Mouse (Mus musculus) ovary, adult 18-20 months (tissue): ENCODE measurements around the gene Kdm5b.
A peak's percentile ranks its signal among the peaks of the same experiment; 100 is the strongest.

Experiments used
- DNase-seq: peaks from one replicate; pipeline ENCODE4 v3.0.0; 2022; ENCODE audit warnings: low spot score, mixed read lengths

Kdm5b gene

DNA sequence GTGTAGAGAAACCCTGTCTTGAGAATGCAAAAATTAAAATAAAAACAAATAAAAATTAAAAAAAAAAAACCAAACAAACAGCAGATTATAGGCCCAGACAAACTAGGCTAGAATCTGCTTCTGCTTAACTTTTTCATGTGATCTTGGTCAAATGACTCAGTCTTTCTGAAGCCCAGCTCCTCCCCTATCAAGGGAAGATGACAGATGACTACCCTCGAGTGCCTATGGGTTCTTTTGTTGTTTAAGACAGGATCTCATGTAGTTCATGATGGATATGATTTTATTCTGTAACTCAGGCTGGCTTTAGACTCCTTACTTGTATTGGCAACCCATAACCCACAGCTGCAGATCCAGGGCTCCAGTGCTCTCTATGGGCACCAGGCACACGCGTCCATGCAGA, 8.1 kb upstream of the Kdm5b start:
- no peak for DNase-seq

DNA sequence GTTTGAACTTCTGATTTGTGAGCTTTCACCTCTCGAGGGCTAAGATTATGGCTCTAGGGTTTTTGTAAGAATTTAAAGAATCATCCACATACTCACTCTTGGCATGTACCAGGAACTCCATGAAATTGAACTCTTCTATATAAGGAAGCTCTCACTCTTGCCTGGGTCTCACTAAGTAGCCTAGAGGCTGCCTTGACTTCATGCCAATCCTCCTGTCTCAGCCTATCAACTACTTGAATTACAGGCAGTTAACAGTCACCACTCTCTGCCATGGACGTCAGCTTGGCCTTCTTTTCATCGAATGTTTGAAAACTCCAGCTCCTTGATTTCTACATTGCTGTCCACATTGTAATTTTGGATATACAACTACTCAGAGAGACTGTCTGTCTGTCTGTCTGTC, 7.6 kb upstream of the Kdm5b start:
- DNase-seq, result no peak

DNA sequence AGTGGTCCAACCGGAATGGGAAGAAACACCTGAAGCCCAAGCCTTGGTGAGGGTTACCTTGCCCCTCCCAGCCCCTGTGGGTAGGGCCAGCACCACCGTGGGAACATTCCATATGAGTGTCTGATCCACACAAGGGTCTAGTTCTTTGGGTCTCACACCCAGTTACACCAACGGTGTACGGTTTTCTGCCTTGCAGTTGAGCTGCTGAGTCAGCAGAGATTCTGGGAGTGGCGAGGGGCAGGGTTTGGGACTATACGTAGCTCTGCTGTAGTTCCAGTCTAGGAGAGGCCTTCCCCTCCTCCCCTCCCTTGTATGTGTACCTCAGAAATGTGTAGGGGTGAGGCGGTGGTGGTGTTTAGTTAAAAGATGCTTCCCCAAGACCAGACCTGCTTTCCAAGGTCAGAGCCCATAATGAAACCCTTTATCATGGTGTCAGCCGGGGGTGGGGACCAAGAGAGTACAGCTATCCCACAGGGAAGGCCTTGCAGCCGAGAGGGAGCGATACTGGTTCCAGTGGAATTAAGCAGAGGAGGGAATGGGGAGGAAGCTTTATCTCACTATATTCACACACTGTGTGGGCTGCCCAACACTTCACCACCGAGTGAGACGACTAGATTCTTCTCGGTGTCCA, 4.6 kb upstream of the Kdm5b start:
- peak; percentile 20 for DNase-seq

DNA sequence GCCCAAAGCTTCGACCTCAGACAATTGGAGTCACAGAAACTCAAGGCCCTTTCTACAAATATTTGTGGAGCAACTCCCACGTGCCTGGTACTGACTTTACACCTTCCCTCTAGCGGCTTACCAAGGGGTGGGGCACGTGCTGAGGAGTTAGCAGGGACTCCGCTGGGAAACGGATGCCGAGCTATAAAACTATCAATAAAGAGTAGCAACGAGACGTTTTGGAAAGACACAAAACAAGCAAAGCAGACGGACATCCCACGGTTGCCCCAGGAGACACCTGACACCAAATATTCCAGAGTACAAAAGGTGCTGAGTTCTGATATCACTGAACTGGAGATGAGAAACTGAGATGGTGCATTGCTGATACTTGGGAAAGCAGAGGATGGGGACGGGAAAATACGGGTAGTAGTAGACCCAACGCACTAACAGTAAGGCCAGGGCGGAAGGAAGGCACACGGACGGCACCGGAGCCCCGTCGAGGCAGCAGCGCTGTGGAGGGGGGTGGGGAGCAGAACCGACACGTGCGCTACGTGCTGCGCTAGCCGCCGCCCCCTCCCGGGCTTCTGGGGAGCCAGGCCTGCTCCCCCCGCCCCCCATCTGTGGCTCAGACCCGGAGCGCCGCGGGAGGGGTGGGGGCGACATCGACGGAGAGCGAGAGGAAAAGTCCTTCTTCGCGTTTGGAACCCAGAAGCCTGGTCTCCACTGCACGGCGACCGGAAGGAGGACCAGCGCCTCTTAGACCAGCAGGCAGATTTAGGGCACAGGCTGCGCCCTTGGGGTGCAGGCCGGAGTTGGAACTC, 3.9 kb upstream of the Kdm5b start:
- DNase-seq, result no peak

DNA sequence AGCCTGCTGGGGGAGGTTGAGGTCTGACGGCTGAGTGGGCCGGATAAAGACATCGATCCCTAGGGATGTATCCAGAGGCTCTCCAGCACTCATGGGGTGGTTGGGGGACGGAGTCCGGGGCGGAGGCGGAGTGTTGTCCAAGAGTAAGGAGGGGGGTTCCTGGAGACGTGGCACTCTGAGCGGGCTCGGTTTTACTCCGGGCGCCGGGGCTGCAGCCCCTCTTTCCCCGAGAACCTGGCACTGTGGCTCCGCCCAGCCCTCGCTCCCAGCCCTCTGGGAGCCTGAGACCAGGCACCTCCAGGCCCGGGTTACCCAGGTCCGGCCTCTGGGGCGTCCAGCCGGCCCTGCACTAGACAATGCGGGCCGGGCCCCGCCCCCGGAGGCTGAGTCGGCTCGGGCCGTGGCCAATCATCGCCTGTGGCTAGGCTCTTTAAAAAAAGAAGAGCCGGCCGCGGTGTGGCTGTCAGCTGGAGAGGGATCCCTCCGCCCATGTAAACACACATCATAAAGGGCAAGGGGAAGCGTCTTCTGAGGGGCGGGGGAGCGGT, 3.2 kb upstream of the Kdm5b start:
- peak; percentile 95 for DNase-seq

DNA sequence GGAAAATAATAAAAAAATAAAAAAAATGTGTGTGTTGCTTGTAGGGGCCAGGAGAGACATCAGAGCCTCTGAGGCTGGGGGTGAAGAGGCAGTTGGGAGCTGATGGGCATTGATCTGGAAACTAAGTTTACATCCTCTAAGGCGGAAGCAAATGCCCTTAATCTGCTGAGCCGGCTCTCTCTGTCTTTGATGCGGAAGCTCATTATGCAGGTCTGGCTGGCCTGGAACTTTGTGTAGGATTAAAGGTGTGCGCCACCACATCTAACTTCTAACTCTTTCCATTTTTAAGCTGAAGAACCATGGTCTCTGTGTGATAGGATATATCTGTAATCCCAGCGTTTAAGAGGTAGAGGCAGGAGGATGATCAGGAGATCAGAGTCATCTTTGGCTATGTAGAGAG, 1.5 kb upstream of the Kdm5b start:
- DNase-seq, result no peak

DNA sequence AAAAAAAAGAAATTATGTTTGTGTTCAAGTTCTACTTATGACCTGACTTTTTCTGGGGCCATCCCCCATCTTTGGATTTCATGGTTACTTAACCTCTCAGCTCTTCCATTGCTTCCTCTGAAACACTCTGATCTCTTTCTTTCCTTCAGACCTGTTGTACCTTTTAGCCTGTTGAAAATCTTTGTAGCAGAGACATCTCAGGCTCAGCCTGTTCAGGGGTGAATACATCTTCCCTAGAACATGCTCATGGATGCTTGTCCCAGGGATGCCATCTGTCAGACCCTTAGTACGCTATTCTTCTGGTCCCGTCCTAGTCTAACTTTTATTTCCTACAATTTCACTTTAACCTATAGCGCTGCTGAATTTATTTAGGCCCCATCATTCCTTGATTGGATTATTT, 745 bp upstream of the Kdm5b start:
- no peak for DNase-seq

DNA sequence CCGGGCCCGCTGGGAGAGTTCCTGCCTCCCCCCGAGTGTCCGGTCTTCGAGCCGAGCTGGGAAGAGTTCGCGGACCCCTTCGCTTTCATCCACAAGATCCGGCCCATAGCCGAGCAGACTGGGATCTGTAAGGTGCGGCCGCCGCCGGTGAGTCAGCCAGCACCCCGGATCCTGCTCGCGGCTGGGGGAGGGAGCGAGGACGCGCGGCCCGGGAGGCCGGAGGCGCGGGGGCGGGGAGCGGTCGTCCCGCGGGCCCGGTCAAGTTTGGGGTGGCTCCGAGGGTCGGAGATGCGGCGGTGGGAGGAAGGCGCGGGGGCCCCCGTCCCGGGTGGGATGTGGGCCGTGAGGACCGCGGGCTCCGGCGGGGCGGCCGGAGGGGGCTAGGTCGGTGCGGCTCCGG, 425 bp downstream of the Kdm5b start:
- peak; percentile 32 for DNase-seq

DNA sequence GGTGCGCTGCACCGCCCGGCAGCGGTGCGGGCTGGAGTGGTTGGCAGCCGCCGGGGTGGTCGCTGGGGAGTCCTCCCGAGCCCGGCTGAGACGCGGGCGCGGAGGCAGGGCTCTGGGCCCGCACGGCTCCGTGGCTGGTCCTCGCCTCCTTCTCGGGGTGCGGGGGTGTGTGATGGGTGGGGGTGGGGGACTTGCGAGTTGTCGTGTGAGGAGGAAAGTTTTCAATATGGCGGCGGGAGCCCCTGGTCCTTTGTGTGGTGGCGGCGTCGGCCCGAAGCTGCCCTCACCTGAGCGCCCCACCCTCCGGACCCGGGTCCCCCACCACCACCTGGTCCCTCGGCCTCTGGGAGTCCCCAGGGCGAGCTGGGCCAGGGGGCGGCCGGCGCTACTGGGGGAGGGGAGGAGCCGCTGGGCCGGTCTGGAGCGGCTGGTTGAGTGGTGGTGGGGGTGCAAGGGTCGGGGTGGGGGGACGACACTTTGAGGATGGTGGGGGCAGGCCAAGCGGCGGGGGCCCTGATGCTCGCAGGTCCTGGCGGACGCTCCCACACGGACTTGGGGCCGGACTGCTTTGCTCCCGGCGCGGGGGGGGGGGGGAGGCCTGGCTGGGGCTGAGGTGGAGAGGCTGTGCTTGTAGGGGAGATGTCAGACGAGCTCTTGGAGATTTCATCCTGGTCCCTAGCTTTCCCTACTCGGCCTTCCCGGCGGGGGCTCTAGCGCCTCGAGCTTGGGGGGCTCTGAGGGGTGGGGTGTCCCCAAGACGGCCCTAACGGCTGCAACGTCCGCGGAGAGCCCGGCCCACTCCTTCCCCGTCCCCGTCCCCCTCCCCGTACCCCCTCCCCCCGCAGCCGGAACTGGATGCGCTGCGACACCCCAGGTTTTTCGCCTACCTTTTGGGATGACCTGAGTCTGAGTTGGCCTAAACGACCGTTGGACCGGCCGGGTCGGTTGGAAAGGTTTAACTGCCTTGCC, 1.1 kb downstream of the Kdm5b start:
- no peak for DNase-seq

DNA sequence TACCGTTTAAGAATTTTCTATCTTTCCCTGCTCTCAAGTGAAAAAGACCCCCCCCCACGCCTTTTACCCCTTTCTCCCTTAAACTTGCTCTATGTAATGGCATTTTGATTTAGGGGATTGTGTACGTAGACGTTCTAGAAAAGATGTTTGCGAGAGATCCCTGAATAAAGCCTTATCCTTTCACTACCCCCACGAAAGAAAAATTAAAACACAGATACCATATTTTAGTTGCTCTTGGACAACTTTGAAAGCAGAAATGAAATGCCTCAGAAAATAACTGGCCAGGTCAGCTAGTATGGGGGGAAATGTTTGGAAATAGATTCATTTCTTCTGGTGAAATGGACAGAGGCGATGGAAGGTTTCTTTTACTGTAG, 1.8 kb downstream of the Kdm5b start:
- DNase-seq, result no peak

DNA sequence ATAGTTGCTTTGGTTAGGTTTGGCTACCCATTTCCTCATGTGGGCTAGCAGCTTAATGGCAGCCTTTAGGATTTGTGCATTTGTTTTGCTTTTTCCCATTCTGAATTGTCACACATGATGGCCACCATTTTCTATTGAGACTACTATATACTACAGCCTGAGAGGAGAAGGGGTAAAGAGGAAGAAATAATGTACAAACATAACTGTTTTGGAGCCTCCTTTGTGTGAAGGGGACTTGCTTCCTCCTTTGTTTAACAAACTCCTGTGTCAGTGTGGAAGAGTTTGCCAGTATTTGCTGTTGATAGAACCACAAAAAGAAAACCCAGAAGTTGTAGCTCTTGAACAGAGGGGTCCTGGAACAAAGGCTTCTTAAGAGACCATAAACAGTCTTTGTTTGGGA, 2.5 kb downstream of the Kdm5b start:
- DNase-seq, result no peak

DNA sequence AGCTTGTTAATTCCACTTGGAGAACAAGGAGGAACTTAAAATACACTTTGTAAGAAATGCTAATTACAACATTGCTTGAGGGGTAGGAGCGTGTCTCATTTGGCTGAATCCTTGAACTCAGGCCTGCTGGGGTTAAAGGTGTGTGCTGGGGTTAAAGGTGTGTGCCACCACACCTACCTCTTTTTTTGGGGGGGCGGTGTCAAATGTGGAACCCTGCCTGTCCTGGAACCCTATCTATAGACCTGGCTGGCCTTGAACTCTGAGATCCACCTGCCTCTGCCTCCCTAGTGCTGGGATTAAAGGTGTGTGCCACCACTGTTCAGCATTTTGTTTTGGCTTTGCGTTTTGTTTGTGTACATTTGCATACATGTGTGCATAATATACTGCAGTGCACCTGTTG, 3.8 kb downstream of the Kdm5b start:
- DNase-seq, result no peak

DNA sequence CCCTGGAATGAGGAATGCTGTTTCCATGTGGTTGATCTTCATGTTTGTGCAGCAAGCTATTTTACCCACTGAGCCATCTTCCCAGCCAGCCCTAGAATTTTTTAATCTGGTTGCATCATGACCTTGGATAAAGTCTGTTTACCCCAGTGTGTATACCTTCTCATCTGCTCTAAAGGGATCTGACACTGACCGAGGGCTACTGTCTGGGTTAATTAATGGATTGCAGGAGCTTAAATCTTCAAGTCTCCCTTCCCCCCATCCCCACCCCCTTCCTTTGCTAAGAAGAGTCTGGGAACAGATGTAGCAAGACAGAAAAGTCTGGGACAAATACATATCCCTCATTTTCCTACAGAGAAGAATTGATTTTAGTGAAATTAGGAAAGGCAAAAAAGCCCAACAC, 7.5 kb downstream of the Kdm5b start:
- no peak for DNase-seq

DNA sequence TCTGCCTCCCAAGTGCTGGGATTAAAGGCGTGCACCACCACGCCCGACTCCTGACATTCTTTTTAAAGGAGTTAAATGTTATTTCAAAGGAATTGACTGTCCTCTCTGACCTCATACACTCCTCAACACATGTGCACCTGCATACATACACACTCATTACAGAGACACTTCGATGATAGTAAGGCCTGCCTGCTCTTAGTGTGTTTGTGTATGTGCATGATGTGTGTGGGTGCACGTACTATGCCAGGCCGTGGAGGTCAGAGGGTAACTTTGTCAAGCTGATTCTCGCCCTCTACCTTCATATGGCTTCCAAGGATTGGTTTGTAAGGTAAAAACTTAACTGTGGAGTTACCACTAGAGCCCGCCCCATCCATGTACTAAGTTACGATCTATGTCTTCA, 10.2 kb downstream of the Kdm5b start:
- DNase-seq, result no peak

DNA sequence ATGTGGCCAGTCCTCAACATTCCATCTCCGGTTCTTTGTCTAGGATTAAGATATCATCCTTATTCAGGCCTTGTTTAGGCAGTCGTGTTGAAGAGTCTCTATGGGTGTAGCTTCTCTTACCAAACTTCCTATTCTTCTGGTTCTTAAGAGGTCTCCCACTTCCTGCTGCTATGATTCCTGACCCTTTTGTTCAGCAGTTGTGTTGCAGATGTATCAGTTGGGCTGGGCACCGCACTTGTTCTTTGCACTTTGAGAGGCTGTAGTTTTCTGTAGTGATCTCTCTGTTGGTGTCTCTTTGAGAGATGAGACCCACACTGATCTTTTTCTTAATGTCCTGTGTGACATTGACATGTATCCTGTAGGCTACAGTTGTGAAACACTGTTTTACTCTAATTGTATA, 10.7 kb downstream of the Kdm5b start:
- no peak for DNase-seq

DNA sequence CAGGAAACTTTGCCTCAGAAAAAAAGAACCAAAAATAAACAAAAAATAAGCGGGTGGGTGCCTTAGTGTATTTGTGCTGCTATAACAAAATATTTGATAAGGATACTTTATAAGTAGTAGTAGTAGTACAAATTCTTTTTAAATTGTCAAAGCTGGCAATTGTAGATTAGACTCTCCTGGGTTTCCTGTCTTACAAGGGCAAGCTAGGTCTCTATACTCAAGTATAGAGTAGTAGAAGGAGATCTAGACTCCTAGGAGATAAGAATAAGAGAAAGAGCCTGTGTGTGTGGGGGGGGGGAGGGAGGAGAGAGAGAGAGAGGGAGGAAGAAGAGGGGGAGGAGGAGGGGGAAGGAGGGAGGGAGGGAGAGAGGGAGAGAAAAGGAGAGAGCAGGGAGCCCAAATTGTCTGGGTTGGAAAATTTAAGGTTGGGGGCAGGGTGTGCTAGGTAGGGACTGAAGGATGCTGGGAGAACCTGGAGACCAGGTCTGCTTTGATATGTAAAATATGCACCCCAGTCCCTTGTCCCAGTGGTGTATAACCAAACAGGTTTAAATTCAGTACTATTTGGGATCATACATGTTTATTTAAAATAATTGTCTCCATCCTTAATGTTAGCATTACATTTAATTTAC, 13.4 kb downstream of the Kdm5b start:
- DNase-seq, result no peak

DNA sequence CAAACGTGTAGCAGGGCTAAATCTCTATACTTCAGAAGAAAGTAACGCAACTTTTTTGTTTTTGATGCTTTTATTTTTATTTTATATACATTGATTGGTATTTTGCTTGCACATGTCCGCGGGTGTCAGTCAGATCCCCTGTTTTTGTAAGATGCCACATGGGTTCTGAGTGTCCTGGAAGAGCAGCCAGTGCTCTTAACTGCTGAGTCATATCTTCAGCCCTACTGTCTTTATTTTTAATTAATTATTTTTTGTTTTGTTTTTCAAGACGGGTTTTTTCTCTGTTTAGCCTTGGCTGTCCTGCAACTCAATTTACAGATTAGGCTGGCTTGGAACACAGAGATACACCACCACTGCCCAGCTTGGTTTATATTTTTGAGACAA, 14.0 kb downstream of the Kdm5b start:
- no peak for DNase-seq

DNA sequence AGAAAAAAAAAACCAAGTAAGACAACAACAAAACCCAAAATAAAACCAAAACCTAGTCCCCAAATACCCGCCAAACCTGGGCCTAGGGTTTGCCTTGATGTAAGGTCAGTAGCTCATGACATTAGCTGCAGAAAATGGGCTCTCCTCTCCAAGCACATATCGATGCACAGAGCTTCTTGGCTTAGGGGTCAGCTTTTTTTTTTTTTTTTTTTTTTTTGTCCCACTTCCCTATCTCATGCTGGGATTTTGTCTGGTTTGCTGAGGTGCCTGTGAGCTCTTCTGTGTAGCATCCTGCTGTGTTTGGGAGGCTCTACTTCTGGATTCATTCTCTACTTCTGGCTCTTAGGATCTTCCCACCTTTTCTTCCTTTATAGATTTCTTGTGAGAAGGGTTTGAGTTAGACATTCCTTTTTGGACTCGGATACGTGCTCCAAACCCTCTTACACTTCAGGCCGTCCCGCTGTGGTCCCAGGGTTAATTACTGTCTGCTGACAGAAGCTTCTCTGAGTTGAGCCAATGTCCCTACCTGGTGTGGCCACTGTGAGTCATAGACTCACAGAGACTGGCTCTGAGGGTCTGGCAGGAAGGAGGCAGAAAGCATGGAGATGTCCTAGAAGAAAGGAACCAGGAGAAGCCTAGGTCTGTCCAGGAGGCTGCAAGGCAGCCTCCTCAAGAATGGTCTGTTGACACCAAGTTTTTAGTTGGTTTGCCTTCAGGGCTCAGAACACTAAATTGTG, 17.6 kb downstream of the Kdm5b start:
- DNase-seq, result no peak

DNA sequence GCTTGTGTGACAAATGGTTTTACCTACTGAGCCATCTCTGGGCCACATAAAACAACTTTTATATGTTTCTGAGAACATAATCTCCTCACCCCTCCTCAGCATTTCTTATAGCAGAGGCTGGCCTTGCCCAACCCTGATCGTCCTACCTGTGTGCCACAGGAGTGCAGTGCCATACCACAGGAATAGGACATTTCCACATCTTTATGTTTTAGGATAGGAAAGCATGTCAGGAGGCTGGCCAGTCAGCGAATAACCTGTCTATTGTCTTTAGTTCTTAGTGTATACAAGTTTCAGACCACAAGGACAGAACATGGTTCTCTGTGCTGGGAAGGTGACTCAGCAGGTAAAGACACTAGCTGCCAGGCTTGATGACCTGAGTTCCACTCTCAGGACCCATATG, 20.8 kb downstream of the Kdm5b start:
- no peak for DNase-seq

DNA sequence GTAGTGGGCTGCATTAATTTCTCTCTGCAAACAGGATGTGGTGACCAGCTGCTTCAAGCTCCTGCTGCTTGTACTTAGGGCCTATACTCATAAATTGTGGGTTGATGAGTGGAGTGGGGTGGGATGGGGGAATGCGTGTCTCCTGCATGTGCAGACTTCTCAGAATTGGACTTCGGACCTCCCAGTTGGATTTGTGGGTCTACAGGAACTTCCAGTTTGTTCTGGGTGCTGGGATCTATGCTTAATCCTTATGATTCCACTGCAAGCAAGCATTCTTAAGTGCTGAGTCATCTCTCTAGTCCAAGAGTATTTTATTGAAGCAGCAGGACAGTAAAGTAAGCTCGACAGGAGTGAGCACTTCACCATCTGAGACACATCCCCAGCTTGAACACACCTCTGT, 23.6 kb downstream of the Kdm5b start:
- no peak for DNase-seq

DNA sequence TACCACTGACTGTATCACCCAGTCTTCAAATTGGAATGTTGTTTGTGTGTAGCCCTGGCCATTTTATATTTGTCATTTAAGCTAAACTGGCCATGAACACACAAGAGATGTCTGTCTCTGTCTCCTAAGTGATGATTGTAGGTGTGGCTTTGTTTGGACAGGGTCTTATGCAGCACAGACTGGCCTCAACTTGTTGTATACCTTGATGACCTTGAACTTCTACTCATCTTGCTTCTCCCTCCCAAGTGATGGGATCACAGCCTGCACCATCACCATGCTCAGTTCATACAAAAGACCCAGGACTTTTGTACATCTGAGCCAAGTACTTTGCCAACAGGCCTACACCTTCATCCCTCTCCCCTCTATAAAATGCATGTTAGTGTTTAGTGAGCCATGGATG, 29.7 kb downstream of the Kdm5b start:
- DNase-seq, result no peak
